Mouse (Mus musculus): ENCODE data around the gene Rnase2a. TPM values are rescaled to one million over a fixed set of nuclear protein-coding genes. Genes with fewer than 3 reads are reported as not detected.
"Not testable (repeated sequence)": the region's sequence is repeated elsewhere in the genome, so short reads cannot be mapped to it uniquely, and the experiment has no call there.

Rnase2a gene
- not detected for total RNA-seq (2021)
- long read RNA-seq, experiment 1, result 0 reads
- long read RNA-seq, experiment 2, result 0 reads

DNA sequence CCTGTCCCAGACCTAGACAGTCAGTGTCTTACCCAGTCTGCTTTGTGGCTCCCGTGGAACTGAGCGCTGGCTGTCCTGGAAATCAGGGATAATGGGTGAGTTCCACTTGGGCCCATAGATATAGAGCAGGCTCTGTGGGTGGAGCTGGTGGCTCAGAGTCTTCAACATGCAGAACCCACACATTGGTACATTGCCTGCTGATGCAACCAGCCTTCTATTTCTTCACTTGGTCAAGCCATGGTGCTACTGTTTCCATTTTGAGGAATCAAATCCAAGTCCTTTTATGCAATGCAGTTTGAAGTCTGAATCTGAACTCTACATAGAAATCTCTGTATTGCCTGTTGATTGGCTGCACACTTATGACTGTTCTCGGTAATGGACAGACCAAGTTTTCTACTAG is at the start of gene Rnase2a:
Gene Rnase2a (minus strand): TSS at position 72 of the 400 bp plus-strand sequence.
- no peak for DNase-seq
- intact Hi-C loops (cut with DNase I), result no loop called here

DNA sequence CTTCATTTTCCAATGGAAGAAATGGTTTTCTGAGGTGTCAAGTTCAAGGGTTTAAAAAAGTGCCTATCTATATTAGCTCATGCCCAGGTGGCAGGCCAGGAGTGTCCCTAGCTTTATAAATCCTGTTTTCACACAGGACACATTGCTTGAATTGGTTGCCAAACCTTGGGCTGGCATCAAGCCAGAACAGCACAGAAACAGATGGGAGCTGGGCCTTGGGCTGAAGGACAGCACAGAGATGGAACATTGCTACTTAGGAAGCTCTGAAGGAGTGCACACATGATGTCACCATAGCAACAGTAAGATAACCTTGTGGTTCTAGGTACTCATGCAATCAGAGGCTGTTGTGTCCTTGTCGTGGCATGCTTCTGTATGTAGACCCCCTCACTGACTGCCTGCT is 35.6 kb upstream of the Rnase2a start:
- no peak for DNase-seq
- intact Hi-C loops (cut with DNase I), result no loop called here

GRCm38 (mm10) chr14:51278515-51278914 is 22.6 kb upstream of the Rnase2a start:
- intact Hi-C loops (cut with DNase I); DNase-seq: not testable (repeated sequence)

- intact Hi-C loops (cut with DNase I), result loop anchor here (5.0 kb wide), 1 partner anchor 79 kb away; no protein-coding TSS in a partner anchor
Measured at GRCm38 (mm10) chr14:51268677-51269076, 12.8 kb upstream of the Rnase2a start.

DNA sequence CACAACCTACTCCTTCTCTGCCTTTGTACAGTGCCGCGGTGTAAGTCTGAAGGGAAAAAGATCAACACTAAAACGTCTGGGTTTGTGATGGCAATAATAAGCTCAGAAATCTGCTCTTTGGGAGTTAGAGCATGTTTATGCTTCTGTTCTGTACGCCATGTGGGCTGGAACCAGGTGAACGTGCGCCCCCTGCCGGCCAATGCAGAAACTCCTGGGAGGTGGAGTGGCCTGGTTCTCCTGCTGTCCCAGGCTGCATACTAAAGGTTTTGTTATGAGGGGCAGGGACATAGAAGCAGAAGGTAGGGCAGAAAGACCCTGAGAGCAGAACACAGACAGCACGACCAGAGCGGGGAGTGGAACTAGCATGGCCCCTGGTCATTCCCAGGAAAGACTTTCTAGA is 10.2 kb upstream of the Rnase2a start:
- intact Hi-C loops (cut with DNase I), result loop anchor here (2.0 to 5.0 kb wide), 3 partner anchors 81 to 163 kb away; no protein-coding TSS in a partner anchor
- DNase-seq, result peak; percentile 81 to 87

More at GRCm38 (mm10) chr14:51268677-51269076, 12.8 kb upstream of the Rnase2a start:
- DNase-seq, result no peak

- no peak for DNase-seq
- intact Hi-C loops (cut with DNase I), result loop anchor here (2.0 to 5.0 kb wide), 3 partner anchors 82 to 163 kb away; no protein-coding TSS in a partner anchor
Measured at GRCm38 (mm10) chr14:51265667-51266066, 9.8 kb upstream of the Rnase2a start.

DNA sequence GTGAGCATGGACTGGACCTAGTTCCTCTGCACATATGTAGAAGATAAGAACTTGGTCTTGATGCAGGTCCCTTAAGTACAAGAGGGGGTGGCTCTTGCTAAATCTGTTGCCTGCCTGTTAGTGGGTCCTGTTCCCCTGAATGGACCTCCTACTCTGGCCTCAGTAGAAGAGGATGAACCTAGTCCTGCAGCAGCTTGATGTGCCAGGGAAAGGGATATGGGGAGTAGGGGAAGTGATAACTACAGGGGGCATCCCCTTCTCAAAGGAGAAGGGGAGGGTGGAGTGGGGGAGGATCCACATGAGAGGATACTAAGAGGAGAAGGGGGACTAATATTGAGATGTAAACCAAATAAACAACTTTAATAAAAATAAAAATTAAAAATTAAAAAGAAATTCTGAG is 6.5 kb upstream of the Rnase2a start:
- no peak for DNase-seq
- intact Hi-C loops (cut with DNase I), result no loop called here

DNA sequence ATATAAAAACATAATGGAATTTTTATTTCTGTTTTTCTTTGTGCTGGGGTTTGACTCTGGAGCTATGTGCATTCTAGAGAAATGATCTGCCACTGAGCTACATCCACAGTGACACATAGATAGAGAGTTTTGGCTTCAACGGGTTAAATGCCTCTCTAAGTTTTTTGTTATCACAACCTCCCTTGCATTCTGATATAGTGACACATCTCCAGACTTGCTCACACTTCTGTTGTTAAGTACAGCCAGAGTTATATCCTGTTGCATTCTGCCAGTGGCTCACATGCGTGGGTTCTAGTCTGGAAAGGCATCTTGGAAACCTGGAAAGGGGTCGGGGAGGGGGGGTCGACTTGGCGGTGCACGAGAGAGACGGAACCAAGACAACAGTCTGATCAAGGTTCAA is 3.8 kb upstream of the Rnase2a start:
- intact Hi-C loops (cut with DNase I), result no loop called here

GRCm38 (mm10) chr14:51253569-51253968 is 2.3 kb downstream of the Rnase2a start:
- intact Hi-C loops (cut with DNase I), result no loop called here
- DNase-seq, result no peak

More for the DNA sequence above, 3.8 kb upstream of the Rnase2a start:
- DNase-seq, result no peak

DNA sequence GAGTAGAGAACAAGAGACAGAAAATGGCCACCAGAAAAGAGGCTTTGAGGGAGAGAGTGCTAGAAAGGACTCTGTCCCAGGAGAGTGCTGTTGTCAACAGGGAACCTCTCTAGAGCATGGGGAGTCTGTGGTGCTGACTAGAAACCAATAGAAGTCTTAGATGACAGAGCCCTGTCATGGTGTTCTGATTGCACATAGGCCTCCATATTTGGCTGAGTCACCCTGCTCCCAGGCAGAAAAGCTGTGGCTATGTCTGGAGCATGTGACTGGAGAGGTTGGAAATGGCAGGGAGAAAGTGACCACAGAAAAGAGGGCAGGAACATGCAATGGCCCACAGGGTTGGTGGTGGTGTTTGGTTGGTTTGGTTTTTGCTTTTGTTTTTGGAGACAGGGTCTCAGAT is 3.7 kb downstream of the Rnase2a start:
- DNase-seq; intact Hi-C loops (cut with DNase I): not testable (repeated sequence)

DNA sequence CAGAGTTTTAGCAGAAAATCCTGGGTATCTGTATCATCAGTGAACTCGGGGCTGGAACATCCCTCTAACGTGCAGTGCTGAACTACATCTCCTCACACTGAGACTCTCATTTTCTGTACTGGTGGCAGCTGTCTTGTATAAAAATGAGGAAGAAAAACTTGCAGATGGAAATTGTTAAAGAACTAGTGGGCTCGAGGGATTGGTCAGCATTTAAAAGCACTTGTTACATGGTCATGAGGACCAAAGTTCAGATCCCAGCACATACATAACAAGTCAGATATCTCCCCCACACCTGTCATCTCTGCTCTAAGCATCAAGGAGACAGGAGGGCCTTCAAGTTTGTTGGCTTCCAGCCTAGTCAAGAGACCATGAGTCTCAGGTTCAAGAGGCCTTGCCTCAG is 5.6 kb downstream of the Rnase2a start:
- no peak for DNase-seq
- intact Hi-C loops (cut with DNase I), result no loop called here

DNA sequence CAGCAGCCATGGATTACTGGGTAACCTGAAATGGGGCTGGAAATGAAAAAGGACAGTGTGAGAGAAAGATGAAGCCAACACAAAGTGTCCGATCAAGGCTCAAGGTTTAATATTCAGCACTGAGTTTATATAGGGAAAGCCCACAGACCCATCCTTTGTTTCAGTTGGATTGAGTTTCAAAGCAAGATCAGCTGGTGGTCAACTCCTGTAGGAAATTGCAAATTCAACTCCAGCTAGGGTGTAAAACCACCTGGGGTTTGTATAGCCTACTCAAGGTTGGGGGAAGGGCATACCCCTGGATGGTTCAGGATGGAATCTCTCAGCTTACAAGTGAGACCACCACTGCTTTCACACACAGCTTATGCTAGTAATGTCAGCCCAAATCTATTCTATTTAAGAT is 8.2 kb downstream of the Rnase2a start:
- intact Hi-C loops (cut with DNase I), result no loop called here
- DNase-seq, result no peak

GRCm38 (mm10) chr14:51240899-51241298 is 15.0 kb downstream of the Rnase2a start:
- intact Hi-C loops (cut with DNase I), result loop anchor here (1.0 to 2.0 kb wide), 2 partner anchors 65 to 138 kb away; no protein-coding TSS in a partner anchor
- peak; percentile 22 to 59 for DNase-seq

DNA sequence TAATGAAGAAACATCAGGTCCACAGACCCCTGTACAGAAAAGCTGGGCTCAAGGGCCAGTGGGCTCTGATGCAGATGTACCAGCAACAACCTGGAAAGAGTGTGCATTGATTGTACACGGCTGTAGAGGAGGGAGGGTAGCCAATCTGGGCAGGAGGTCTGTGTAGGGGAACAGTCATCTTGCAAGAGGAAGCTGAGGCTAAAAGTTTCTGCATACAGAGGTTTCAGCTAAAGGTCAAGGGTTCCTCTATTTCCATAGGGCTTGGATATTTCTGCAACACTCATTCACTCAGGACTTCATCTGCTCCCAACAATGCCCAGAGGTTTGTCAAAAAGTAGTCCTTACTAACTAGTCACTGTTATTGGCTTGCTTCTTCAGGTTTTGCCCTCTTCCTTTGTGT is 18.4 kb downstream of the Rnase2a start:
- DNase-seq; intact Hi-C loops (cut with DNase I): not testable (repeated sequence)

GRCm38 (mm10) chr14:51229657-51230056 is 26.3 kb downstream of the Rnase2a start:
- DNase-seq; intact Hi-C loops (cut with DNase I): not testable (repeated sequence)

DNA sequence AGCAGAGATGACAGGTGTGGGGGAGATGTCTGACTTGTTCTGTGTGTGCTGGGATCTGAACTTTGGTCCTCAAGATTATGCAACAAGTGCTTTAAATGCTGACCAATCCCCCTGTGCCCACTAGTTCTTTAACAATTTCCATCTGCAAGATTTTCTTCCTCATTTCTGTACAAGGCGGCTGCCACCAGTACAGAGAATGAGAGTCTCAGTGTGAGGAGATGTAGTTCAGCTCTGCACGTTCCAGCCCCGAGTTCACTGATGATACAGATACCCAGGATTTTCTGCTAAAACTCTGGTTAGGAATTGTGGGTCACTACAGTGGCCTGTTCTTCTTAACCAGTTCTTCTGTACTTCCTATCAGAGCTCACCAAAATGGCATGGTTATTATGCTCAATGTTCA is 35.8 kb downstream of the Rnase2a start:
- DNase-seq; intact Hi-C loops (cut with DNase I): not testable (repeated sequence)

Other genes starting within 250 kb of the Rnase2a start
- under 1 TPM in 1 of 2 experiments, not detected in 1; 0.22 TPM for gene Rnase10, start 248.4 kb downstream of the Rnase2a start, total RNA-seq (2021)
- not detected for gene Rnase9, start 214.2 kb downstream of the Rnase2a start, total RNA-seq (2021)
- gene Rnase11, start 205.9 kb downstream of the Rnase2a start, total RNA-seq (2021), result not detected
- gene Rnase12, start 198.5 kb downstream of the Rnase2a start, total RNA-seq (2021), result not detected
- gene Olfr750, start 181.7 kb downstream of the Rnase2a start, total RNA-seq (2021), result not detected
- gene Rnase4, start 165.0 kb downstream of the Rnase2a start, total RNA-seq (2021), result 10 to 100 TPM; 45.7 to 58.6 TPM
- 1 to 10 TPM; 5.8 to 6.5 TPM for gene Ang, start 165.0 kb downstream of the Rnase2a start, total RNA-seq (2021)
- gene Eddm3b, start 141.7 kb downstream of the Rnase2a start, total RNA-seq (2021), result not detected
- gene Rnase6, start 132.2 kb downstream of the Rnase2a start, total RNA-seq (2021), result 1 to 10 TPM in 1 of 2 experiments, under 1 TPM in 1; 0.43 to 1.1 TPM
- not detected for gene Rnase1, start 109.3 kb downstream of the Rnase2a start, total RNA-seq (2021)
- not detected for gene Rnase2b, start 93.9 kb downstream of the Rnase2a start, total RNA-seq (2021)
- not detected for gene Ang2, start 57.0 kb downstream of the Rnase2a start, total RNA-seq (2021)
- not detected for gene Ear14, start 52.7 kb downstream of the Rnase2a start, total RNA-seq (2021)
- not detected for gene Gm7247, start 105.6 kb upstream of the Rnase2a start, total RNA-seq (2021)
- not detected for gene Vmn2r88, start 154.7 kb upstream of the Rnase2a start, total RNA-seq (2021)
- gene Vmn2r89, start 195.7 kb upstream of the Rnase2a start, total RNA-seq (2021), result not detected